Mouse (Mus musculus): ENCODE results near the gene Atrnl1.

Atrnl1 gene

DNA sequence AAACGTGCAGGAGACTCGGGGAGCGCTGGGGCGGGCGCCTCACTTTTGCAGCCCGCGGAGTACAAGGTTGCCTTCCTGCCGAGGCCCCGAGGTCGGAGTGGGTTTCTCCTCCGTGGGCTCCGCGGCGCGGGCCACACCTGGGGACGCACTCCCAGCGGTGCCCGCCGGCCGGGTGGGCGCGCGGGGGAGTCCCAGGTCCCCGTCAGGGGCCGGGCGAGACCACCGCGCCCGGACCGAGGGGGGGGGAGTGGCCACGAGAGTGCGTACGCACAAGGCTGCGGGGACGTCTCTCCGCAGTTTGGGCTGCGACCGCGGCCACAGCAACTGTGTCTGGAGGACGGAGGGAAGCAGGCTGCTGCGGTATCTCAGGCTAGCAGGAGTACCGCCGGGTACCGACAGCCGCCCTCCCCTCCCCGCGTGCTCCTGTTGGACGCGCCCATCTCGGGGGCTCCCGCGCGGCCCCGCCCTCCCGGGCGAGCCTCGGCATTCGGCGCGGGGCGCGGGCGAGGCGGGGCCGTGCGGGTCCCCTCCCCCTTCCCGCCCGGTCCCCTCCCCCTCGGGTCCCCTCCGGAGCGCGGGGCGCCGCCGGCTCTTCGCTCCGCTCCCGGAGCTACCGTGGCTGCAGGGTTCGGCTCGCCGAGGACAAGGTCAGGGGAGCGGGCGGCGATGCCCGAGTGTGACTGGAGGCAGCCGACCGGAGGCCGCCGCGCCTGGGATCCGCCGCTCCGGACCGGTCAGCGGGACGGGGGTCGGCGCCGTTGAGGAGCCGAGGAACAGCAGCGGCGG is at the start of gene Atrnl1:
Atrnl1 (plus strand) TSS at position 559 of the 786 bp plus-strand sequence.
- DNase-seq (ENCODE audit: low spot score) = peak; percentile 83

GRCm38 (mm10) chr19:57561486-57561885 is 49.3 kb upstream of the Atrnl1 start:
- DNase-seq (ENCODE audit: low spot score) = no peak

DNA sequence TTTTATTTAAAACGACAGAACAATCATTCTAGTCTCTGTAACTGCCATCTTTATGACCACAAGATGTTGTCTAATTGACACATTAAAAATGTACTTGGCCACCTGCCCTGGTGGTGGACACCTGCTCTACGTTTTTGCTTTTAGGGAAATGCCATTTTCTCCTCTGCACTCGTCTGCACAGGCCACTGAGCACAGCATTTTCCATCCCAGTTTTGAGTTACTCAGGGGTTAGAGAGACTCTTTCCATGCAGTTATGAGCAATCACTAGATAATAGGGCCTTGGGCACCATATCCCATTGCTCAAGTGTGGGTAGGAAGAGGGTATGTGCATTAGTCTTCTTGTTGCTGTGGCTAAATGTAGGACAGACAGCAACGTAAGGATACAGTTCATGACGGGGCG is 41.8 kb upstream of the Atrnl1 start:
- no peak for DNase-seq (ENCODE audit: low spot score)

GRCm38 (mm10) chr19:57572360-57573237 is 38.2 kb upstream of the Atrnl1 start:
- no peak for DNase-seq (ENCODE audit: low spot score)

- no peak for DNase-seq (ENCODE audit: low spot score)
Measured at GRCm38 (mm10) chr19:57573470-57573869, 37.4 kb upstream of the Atrnl1 start.

DNA sequence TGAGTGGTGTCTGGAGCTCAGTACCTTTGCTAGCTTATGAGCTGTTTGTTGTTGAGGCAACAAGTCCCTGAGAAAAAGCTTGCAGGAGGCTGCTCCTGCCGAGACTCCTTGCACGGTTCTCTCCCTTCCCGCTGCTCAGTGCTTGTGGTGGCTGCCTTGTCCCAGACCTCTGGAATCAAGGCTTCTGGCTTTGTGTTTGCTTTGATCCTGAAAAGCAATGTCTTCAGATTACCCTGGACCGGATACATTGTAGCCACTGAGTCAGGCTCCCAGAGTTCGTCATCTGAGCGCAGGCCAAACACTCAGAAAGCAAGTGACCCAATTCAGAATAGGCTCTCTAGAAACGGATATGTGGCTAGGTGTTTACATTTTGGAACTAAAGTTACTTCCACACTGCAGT is 35.8 kb upstream of the Atrnl1 start:
- no peak for DNase-seq (ENCODE audit: low spot score)

DNA sequence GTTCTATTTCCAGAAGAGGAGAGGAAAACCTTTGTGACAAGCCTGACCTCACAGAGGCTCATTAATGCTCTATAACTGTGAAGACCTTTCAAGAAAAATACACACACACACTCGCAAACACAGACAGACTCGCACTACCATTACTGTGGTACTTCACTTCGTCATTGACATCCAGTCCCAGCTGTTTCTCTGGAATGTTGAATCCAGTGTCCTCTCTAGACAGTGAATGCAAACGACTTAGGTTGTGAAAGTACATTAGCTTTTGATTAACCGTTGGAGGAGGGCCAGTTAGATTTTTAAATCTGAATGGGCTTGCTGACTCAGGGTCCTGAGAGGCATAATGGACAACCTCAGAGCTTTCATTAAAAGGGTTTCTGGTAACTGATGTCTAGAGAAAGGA is 34.0 kb upstream of the Atrnl1 start:
- no peak for DNase-seq (ENCODE audit: low spot score)

DNA sequence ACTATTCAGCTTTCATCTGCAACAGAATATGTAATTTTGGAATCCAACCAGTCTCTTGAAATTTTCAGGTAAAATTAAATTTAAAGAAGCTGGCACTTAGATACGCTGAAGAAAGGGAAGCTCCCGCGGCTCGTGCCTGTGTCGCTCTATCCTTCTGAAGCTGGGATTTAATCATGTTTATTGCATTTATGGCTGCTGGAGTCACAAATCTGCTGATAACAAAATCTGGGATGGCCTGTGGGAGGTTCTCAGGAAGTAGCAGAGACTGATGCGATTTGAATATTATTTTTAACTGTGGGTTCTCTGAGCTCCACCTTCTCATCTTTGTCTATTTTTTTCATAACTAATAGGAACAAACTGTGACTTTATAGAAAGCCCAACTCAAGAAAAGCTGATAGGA is 33.6 kb upstream of the Atrnl1 start:
- DNase-seq (ENCODE audit: low spot score) = no peak

- DNase-seq (ENCODE audit: low spot score) = no peak
Measured at GRCm38 (mm10) chr19:57580962-57581361, 29.9 kb upstream of the Atrnl1 start.

GRCm38 (mm10) chr19:57585231-57585792 is 25.5 kb upstream of the Atrnl1 start:
- no peak for DNase-seq (ENCODE audit: low spot score)

DNA sequence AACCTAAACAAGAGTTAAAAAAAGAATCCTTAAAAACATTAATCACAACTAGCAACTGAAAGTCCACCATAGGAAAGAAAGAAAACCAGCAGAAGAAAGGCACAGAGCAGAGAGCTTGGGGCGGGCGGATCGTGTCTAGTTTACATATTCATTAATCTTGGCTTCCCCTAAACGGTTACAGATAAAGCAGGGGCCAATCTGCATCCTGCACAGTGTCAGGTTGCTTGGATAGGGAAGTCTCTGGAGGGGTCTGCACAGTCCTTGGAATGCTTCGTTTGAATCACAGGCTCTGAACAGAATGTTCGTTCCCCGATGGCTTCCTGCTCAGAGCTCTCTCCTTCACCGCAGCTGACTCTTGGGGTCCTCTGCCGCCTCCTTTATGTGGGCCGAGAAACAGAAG is 24.7 kb upstream of the Atrnl1 start:
- DNase-seq (ENCODE audit: low spot score) = no peak

DNA sequence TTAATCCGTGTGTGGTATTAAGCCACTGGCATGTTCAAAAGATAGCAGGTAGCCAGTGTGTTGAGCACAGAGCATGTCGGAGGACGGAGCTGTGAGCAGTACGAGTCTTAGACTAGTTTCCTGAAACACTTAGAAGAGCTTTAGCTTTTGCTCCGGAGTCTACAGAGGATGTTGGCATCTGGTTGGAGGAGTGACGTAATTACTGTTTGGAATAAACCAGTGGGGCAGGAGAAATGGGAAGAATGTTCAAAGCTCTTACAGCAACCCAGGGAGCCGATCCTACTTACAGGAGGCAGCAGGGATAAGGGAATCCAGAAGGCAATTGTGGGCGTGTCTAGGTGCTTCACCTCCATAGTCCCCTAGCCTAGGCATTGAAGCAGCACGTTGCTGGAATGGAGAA is 21.3 kb upstream of the Atrnl1 start:
- DNase-seq (ENCODE audit: low spot score) = no peak

GRCm38 (mm10) chr19:57590895-57591294 is 19.9 kb upstream of the Atrnl1 start:
- DNase-seq (ENCODE audit: low spot score) = no peak

GRCm38 (mm10) chr19:57591631-57592030 is 19.2 kb upstream of the Atrnl1 start:
- DNase-seq (ENCODE audit: low spot score) = no peak

- DNase-seq (ENCODE audit: low spot score) = no peak
Measured at GRCm38 (mm10) chr19:57592355-57592754, 18.5 kb upstream of the Atrnl1 start.

- no peak for DNase-seq (ENCODE audit: low spot score)
Measured at GRCm38 (mm10) chr19:57599126-57599525, 11.7 kb upstream of the Atrnl1 start.

GRCm38 (mm10) chr19:57600233-57600929 is 10.5 kb upstream of the Atrnl1 start:
- no peak for DNase-seq (ENCODE audit: low spot score)

- DNase-seq (ENCODE audit: low spot score) = no peak
Measured at GRCm38 (mm10) chr19:57600930-57601328, 9.9 kb upstream of the Atrnl1 start.

GRCm38 (mm10) chr19:57603593-57603992 is 7.2 kb upstream of the Atrnl1 start:
- no peak for DNase-seq (ENCODE audit: low spot score)

DNA sequence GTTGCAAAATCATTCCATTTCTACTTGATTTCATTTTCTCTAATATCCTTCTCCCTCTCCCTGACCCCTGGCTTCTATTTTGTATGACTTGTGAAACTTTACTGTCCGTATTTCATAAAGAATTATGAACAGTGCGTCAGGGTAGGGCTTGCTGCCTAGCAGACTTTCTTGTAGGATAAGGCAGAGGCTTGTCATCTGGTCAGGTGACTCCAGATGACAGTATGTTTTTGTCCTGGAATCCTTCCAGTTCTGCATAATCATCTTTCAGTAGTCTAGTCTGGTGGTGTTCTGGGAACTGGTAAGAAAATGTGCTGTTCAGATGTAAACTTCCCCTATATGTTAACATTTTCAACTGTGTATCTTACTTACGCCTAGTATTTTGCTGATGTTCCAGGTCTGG is 4.9 kb upstream of the Atrnl1 start:
- DNase-seq (ENCODE audit: low spot score) = no peak

GRCm38 (mm10) chr19:57606351-57606750 is 4.5 kb upstream of the Atrnl1 start:
- DNase-seq (ENCODE audit: low spot score) = no peak

- DNase-seq (ENCODE audit: low spot score) = peak; percentile 13
Measured at GRCm38 (mm10) chr19:57609361-57610057, 1.3 kb upstream of the Atrnl1 start.

Data from urinary bladder, postnatal 25 days (tissue).